Mouse (Mus musculus) spleen, postnatal 14 days (tissue): Measurements from ENCODE around the gene Cacna1f.

ENCODE experiments used
- DNase-seq, 2 experiments: peaks; one replicate each; pipeline ENCODE4 v3.0.0; 2021 to 2022; ENCODE audit warnings: low spot score in 2 of 2

The Cacna1f gene

GRCm38 (mm10) chrX:7606783-7607182 lies at the start of gene Cacna1f:
Gene Cacna1f (plus strand): TSS chrX:7607083.
- no peak for DNase-seq

DNA sequence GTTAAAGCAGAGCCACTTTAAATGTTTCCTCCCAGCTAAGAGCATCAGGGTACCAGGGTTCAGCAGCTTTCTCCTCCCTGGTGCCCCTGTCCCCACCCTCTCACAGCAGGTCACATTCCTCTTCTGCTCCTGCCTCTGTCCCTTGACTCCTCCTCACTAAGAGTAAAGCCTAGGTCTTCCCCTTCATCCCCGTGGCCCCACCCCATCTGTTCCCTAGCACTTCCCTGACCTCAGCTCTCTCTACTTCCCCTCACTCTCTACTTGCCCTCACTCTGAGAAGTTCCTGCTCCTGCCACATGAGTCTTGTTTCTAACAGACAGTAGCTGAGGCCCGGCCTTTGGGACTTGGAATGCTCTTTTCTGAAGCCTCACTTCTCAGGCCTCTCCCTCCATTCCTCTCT lies 43.8 kb upstream of the Cacna1f start:
- DNase-seq: no peak

- no peak for DNase-seq
These were observed 40.5 kb upstream of the Cacna1f start for GRCm38 (mm10) chrX:7566352-7566751.

- no peak for DNase-seq
These were observed 39.4 kb upstream of the Cacna1f start for GRCm38 (mm10) chrX:7567491-7567890.

DNA sequence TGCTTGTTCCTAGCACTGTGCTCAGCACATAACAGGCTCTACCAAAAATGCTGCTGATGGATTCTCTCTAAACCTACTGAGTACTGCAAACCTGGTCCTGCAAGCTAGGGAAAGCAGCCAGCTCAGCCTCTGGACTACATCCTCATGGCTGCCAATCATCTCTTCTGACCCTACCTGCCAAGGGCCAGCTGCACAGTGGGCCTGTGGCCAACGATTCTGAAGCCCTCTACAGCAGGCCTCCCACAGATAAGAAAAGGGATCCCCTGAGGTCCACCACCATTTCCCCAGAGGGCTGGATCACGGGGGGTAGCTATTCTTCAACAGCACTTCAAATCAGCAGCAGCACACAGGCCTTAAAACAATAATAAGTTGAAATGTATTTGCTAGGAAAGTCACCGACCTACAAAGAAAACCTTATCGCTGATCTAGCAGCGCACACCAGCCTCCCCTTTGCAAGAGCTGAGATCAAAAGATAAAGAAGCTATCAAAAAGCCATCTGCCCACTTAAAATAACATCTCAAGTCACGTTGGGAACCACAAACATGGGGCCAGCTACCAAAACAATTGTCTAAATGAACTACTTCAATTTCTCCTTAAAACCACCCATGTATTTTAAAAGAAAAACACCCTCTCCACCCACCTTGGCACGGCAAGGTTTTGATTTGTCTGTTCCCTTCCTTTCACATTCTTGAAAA lies 36.3 kb upstream of the Cacna1f start:
- DNase-seq: no peak

GRCm38 (mm10) chrX:7571565-7572136 lies 35.2 kb upstream of the Cacna1f start:
- no peak for DNase-seq

DNA sequence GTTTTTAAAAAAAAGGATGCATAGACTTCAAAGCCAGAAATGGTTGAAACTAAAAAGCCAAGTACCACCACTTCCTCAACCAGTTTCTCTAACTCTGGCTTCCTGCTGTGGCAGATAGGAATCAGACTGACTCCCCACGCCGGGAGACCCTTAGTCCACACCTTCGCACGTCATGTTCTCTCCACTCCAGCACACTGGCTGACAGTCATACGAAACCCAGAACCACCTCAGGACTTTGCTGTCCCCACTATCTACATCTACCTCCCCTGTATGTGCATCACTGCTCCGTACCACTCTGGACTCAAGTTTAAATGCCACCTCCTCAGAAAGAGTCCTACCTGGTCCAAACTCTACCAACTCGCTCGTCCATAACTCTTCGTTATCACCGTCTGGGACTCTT lies 34.4 kb upstream of the Cacna1f start:
- no peak for DNase-seq

DNA sequence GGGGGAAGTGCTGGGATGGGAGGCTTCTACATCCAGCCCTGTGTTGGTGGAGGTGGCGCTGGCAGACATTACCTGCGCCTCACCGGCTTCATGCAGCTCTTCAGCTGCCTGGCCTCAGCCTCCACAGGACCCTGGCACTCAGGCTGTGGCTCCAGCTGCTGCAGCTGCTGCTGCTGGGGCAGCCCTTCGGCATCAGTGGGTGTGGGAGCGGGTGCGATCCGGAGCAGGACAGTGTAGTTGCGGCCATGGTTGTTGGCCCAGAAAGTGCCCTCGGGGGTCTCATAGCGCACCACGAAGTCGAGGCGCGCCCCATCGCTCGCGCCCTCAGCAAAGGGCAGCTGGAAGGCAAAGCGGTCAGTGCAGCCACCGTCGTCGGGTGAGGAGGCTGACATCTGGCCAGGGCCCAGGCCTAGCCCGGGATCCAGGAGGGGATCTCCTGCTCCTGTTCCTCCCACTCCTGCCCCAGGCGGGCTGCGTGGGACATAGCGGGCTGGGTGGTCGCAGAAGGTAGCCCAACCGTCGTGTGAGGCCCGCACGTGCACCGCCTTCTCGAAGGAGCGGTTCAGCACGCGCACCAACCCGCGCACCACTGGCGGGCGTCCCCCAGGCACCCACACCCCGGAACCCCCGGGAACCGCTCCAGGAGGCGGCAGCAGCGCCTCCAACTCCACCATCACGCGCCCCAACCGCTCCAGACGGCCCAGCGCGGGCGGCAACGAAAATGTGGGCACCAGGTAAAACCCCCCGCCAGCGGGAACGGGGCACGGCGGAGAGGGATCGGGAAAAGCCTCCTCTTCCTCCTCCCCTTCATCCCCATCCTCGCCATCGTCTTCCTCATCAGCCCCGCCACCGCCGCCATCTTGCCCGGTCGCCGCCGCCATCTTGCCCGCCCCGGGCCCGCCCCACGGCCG lies 33.5 kb upstream of the Cacna1f start, which contains the start of gene Foxp3:
TSS of gene Foxp3 (plus strand) at position 469 of the 911 bp plus-strand sequence.
- DNase-seq: peak; percentile 19 to 52

GRCm38 (mm10) chrX:7574087-7574884 lies 32.6 kb upstream of the Cacna1f start, which contains the start of gene Ppp1r3f:
Gene Ppp1r3f (minus strand): TSS chrX:7574283.
- peak; percentile 80 to 85 for DNase-seq

GRCm38 (mm10) chrX:7574885-7575231 lies 32.0 kb upstream of the Cacna1f start:
- no peak for DNase-seq

DNA sequence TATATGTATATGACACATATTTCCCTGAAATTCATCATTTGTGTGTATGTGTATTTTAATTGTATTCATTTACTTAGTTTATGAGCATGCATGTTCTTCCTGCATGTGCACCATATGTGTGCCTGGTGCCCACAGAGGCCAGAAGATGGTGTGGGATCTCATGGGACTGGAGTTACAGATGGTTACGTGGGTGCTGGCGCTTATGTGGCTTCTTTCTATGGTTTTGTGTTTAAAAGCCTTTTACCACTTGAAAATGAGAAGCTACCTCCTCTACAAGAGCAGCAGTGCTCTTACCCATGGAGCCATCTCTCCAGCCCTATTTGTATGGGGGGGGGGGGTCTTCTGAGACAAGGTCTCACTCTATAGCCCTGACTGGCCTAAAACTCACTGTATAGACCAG lies 25.7 kb upstream of the Cacna1f start:
- no peak for DNase-seq

- DNase-seq: no peak
These were observed 23.0 kb upstream of the Cacna1f start for GRCm38 (mm10) chrX:7583881-7584280.

DNA sequence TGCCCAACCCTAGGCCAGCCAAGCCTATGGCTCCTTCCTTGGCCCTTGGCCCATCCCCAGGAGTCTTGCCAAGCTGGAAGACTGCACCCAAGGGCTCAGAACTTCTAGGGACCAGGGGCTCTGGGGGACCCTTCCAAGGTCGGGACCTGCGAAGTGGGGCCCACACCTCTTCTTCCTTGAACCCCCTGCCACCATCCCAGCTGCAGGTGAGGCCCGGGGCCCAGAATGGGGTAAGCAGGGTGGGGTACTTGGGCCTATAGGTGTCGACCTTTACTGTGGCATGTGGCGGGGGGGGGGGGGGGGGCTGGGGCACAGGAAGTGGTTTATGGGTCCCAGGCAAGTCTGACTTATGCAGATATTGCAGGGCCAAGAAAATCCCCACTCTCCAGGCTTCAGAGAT lies 20.5 kb upstream of the Cacna1f start:
- DNase-seq: no peak

DNA sequence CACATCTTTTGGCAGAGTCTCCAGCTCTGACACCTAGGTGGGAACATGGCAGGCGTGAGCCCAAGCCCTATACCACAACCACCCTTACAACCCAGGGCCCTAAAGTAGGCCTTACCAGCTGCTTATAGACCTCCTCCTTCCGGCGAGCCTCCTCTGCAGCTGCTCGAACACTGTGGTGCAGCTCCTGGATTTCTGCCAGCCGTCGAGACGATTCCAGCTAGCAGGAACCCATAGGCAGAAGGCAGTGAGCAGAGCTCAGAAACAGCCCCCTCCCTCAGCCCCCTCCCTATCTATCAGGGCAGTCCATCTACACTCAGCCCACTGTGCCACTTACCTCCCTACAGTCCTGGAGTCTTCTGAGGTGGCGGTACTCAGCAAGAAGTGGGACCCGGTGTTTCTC lies 11.5 kb upstream of the Cacna1f start:
- DNase-seq: no peak

DNA sequence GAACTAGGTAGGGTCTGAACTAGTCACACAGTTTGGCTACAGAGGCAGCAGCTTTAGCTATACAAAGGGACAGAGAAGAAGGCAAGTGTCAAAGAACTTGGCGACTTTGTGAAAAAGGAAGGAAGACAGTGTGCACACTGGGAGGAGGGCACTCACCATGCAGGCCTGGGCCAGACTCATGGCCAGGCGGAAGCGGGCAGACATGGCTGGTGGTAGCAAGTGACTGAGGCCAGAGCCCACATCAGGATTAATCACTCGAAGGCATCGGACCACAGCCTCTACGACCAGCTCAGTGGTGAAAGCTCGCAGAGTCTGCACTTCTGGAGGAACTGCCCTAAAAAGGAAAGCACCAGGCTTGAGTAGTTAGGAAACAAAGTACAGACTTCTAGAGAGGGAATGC lies 2.9 kb upstream of the Cacna1f start:
- no peak for DNase-seq

DNA sequence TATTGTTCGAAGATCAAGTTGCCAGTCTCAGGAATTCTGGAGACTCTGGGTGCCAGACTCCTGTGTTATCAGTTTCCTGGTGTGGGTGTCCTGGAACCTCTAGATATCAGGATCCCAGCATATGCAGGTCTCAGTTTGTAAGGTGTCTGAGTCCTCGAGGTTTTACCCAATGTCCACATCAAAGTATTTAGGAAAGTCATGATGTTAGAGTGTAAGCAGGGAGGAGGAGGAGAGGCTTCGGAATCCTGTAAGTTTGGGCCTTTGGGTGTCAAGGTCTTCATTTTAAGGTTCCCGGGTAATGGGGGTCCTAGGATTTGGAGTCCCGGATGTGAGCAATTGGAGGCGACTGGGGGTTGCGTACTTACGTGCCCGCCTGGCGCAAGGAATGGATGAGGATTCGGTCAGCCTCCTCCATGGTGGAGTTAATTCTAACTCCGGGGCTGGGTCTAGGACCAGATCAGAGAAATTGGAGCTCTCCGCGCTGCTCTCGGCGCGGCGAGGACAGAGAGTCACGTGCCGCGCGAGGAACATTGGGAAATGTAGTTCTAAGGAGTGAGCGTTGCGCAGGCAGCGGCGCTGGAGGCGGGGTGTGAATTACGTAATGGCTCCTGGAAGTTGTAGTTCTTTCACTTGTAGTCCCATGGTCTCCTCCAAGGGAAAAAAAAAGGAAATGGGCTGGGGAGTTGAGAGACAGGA lies 1.9 kb upstream of the Cacna1f start, which contains the start of gene Ccdc22:
TSS of gene Ccdc22 (minus strand) at position 639 of the 696 bp plus-strand sequence.
- peak; percentile 56 to 70 for DNase-seq

GRCm38 (mm10) chrX:7605575-7605941 lies 1.3 kb upstream of the Cacna1f start:
- DNase-seq: no peak

DNA sequence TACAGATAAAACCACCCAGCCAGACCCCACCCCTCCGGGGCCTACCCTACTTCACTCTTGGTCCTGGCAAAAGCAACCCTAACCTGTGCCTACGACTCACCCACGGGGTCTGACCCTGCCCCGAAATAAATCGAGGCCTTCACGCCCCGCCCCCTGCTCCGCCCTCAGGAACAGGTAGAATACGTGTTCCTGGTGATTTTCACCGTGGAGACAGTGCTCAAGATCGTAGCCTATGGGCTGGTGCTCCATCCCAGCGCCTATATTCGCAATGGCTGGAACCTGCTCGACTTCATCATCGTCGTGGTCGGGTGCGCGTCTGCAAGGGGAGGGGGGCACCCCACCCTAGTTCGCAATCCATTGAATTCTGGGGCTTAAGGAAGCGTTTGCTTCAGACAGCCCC lies 3.2 kb downstream of the Cacna1f start:
- DNase-seq: no peak

GRCm38 (mm10) chrX:7610536-7611258 lies 3.8 kb downstream of the Cacna1f start:
- no peak for DNase-seq

- no peak for DNase-seq
These were observed 11.1 kb downstream of the Cacna1f start for GRCm38 (mm10) chrX:7617889-7618551.
